Mouse (Mus musculus) CD8-positive naive resting alpha-beta T cell, adult 2 months (primary cell): ENCODE results near the gene Slamf6.

ENCODE experiments used
- DNase-seq, 2 experiments: peaks; one replicate each; pipeline ENCODE4 v3.0.0; 2022; ENCODE audit warnings: low read depth in 2 of 2, low spot score in 2 of 2

The Slamf6 gene

DNA sequence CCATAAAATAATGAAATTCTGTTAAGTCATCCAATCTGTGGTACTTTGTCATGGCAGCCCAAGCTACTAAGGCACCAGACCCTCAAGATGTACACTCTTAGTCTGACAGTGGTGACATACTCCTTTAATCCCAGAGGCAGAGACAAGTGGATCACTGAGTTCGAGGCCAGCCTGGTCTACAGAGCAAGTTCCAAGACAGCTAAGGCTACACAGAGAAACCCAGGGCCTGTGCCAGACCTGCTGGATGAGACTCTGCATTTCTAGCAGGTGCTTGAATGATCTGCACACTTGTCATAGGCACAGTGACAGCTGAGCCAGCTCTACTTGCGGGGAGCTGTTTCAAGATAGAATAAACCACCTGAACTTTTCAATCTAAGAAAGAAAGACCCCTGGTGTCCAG, 77.2 kb downstream of the Slamf6 start:
- no peak for DNase-seq

GRCm38 (mm10) chr1:171994918-171995715, 77.8 kb downstream of the Slamf6 start:
- no peak for DNase-seq

DNA sequence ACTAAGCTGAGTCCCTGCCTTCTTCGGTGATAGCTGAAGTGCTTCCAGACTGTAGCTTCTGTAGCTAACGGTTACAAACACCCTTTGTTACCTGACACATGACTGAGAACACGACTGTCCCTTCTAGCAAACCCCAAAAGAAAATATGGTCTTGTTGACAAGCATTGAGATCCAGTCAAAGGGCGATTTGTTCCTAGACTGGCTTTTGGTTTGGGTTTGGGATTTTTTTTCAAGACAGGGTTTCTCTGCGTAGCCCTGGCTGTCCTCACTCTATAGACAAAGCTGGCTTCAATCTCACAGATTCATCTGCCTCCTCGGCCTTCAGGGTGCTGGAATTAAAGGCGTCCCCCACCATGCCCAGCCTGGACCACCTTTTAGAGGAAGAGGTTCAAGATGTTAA, 79.4 kb downstream of the Slamf6 start:
- no peak for DNase-seq

GRCm38 (mm10) chr1:171998820-171999597, 81.7 kb downstream of the Slamf6 start:
- no peak for DNase-seq

DNA sequence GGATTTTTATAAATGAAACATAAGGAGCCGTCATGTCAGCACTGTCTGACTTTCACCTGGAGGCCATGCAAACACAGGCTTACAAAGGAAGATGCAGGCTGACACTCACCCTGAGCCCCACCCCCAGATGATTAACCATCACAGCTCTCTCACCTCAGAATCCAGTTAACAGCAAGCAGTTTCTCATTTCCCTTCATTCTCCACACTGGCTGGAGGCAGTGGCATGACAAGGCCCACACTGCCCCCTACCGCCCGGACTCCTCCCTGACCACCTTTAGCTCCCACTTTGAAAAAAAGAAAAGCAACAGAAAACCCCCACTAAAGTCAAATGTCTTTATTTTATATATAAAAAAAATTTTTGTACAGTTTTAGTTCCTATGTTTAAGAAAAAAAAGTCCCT, 83.3 kb downstream of the Slamf6 start:
- DNase-seq = peak; percentile 76 to 88

GRCm38 (mm10) chr1:172001665-172002064, 84.3 kb downstream of the Slamf6 start:
- no peak for DNase-seq
